Mouse (Mus musculus): Measurements from ENCODE around the gene Sfrp2. TPM values are rescaled to one million over a fixed set of nuclear protein-coding genes. Genes with fewer than 3 reads are reported as not detected.

The Sfrp2 gene
- 53.0 and 64.3 TPM in 2 replicates for polyA plus RNA-seq (2015; fragmentation: Nextera tagmentation; extraction: Ambion mirVana)

GRCm38 (mm10) chr3:83765871-83766725 lies at the start of gene Sfrp2:
Gene Sfrp2 (plus strand): TSS chr3:83766321.
- Histone ChIP-seq H3K9me3 (replicated peaks) (no peaks in the 10 kb centered on the region), H3K9ac (peak within 1 kb of the TSS; percentile 76), H3K36me3 (ENCODE audit: poor library complexity, severe bottlenecking) (peaks cover 11% of the 10 kb centered on the region), H3K4me2 (peak within 1 kb of the TSS; percentile 88), H3K27me3 (peaks cover 9% of the 10 kb centered on the region; the same call in 1 of the 2 replicates), H3K4me3 (peak within 1 kb of the TSS; percentile 60), H3K4me1 (peaks cover 50% of the 10 kb centered on the region), H3K27ac (peak within 1 kb of the TSS; percentile 35; the same call in 1 of the 2 replicates)
- under 1% methylated on average over 79 of the region's 82 CpGs for WGBS
- ATAC-seq, result peak; percentile 81

GRCm38 (mm10) chr3:83717643-83718231 lies 48.4 kb upstream of the Sfrp2 start:
- WGBS, result 60% methylated on average over 7 of the region's 7 CpGs

GRCm38 (mm10) chr3:83718662-83719061 lies 47.5 kb upstream of the Sfrp2 start:
- Histone ChIP-seq H3K27me3 (no peaks in the 10 kb centered on the region), H3K9ac (no peak overlapping the region), H3K9me3 (replicated peaks) (no peaks in the 10 kb centered on the region), H3K4me3 (no peak overlapping the region), H3K4me1 (no peaks in the 10 kb centered on the region), H3K36me3 (ENCODE audit: poor library complexity, severe bottlenecking) (no peaks in the 10 kb centered on the region), H3K4me2 (no peak overlapping the region), H3K27ac (no peak overlapping the region)
- no peak for ATAC-seq
- WGBS, result 68% methylated on average over 4 of the region's 4 CpGs

More at GRCm38 (mm10) chr3:83717643-83718231, 48.4 kb upstream of the Sfrp2 start:
- no peaks in the 10 kb centered on the region for H3K9me3 ChIP-seq (replicated peaks)
- H3K4me2 ChIP-seq, result no peak overlapping the region
- no peak overlapping the region for H3K9ac ChIP-seq
- H3K4me3 ChIP-seq, result no peak overlapping the region
- no peaks in the 10 kb centered on the region for H3K27me3 ChIP-seq
- H3K4me1 ChIP-seq, result no peaks in the 10 kb centered on the region
- H3K27ac ChIP-seq, result no peak overlapping the region
- no peaks in the 10 kb centered on the region for H3K36me3 ChIP-seq (ENCODE audit: poor library complexity, severe bottlenecking)
- ATAC-seq, result no peak

- no peaks in the 10 kb centered on the region for H3K27me3 ChIP-seq
- H3K27ac ChIP-seq, result no peak overlapping the region
- WGBS, result 89% methylated on average over 3 of the region's 3 CpGs
- no peaks in the 10 kb centered on the region for H3K36me3 ChIP-seq (ENCODE audit: poor library complexity, severe bottlenecking)
- no peaks in the 10 kb centered on the region for H3K9me3 ChIP-seq (replicated peaks)
- H3K4me3 ChIP-seq, result no peak overlapping the region
- H3K4me1 ChIP-seq, result no peaks in the 10 kb centered on the region; the same call in 1 of the 2 replicates
- no peak overlapping the region for H3K4me2 ChIP-seq
- no peak for ATAC-seq
- no peak overlapping the region for H3K9ac ChIP-seq
Measured at GRCm38 (mm10) chr3:83728223-83728622, 37.9 kb upstream of the Sfrp2 start.

GRCm38 (mm10) chr3:83728675-83729390 lies 37.3 kb upstream of the Sfrp2 start:
- Histone ChIP-seq H3K27me3 (no peaks in the 10 kb centered on the region), H3K9ac (no peak overlapping the region), H3K9me3 (replicated peaks) (no peaks in the 10 kb centered on the region), H3K27ac (no peak overlapping the region), H3K4me3 (no peak overlapping the region), H3K4me2 (no peak overlapping the region), H3K36me3 (ENCODE audit: poor library complexity, severe bottlenecking) (no peaks in the 10 kb centered on the region), H3K4me1 (no peaks in the 10 kb centered on the region; the same call in 1 of the 2 replicates)
- 91% methylated on average over 9 of the region's 9 CpGs for WGBS
- no peak for ATAC-seq

- 82% methylated on average over 8 of the region's 8 CpGs for WGBS
- H3K36me3 ChIP-seq (ENCODE audit: poor library complexity, severe bottlenecking), result no peaks in the 10 kb centered on the region
- no peaks in the 10 kb centered on the region for H3K9me3 ChIP-seq (replicated peaks)
Measured at GRCm38 (mm10) chr3:83733985-83734384, 32.1 kb upstream of the Sfrp2 start.

GRCm38 (mm10) chr3:83736980-83737379 lies 29.1 kb upstream of the Sfrp2 start:
- H3K36me3 ChIP-seq (ENCODE audit: poor library complexity, severe bottlenecking), result no peaks in the 10 kb centered on the region
- H3K4me3 ChIP-seq, result no peak overlapping the region
- no peaks in the 10 kb centered on the region for H3K27me3 ChIP-seq
- no peak overlapping the region for H3K4me2 ChIP-seq
- no peak overlapping the region for H3K27ac ChIP-seq
- H3K9ac ChIP-seq, result no peak overlapping the region
- H3K4me1 ChIP-seq, result no peaks in the 10 kb centered on the region; the same call in 1 of the 2 replicates
- 90% methylated on average over 4 of the region's 4 CpGs for WGBS
- H3K9me3 ChIP-seq (replicated peaks), result no peaks in the 10 kb centered on the region
- ATAC-seq, result no peak

More at GRCm38 (mm10) chr3:83733985-83734384, 32.1 kb upstream of the Sfrp2 start:
- Histone ChIP-seq H3K27ac (no peak overlapping the region), H3K9ac (no peak overlapping the region), H3K4me2 (no peak overlapping the region), H3K4me3 (no peak overlapping the region), H3K4me1 (no peaks in the 10 kb centered on the region; the same call in 1 of the 2 replicates), H3K27me3 (no peaks in the 10 kb centered on the region)
- ATAC-seq, result no peak

- Histone ChIP-seq H3K36me3 (ENCODE audit: poor library complexity, severe bottlenecking) (no peaks in the 10 kb centered on the region), H3K27me3 (no peaks in the 10 kb centered on the region), H3K4me1 (no peaks in the 10 kb centered on the region), H3K9ac (no peak overlapping the region), H3K4me3 (no peak overlapping the region), H3K27ac (no peak overlapping the region), H3K9me3 (replicated peaks) (no peaks in the 10 kb centered on the region), H3K4me2 (no peak overlapping the region)
- ATAC-seq, result no peak
- WGBS, result 73% methylated on average over 2 of the region's 2 CpGs
Measured at GRCm38 (mm10) chr3:83740246-83740645, 25.9 kb upstream of the Sfrp2 start.

- Histone ChIP-seq H3K4me2 (no peak overlapping the region), H3K4me1 (no peaks in the 10 kb centered on the region), H3K27me3 (no peaks in the 10 kb centered on the region), H3K27ac (no peak overlapping the region), H3K9me3 (replicated peaks) (no peaks in the 10 kb centered on the region), H3K36me3 (ENCODE audit: poor library complexity, severe bottlenecking) (no peaks in the 10 kb centered on the region), H3K4me3 (no peak overlapping the region), H3K9ac (no peak overlapping the region)
- ATAC-seq, result no peak
- 94% methylated on average over 4 of the region's 4 CpGs for WGBS
Measured at GRCm38 (mm10) chr3:83747276-83747675, 18.8 kb upstream of the Sfrp2 start.

GRCm38 (mm10) chr3:83747895-83748294 lies 18.2 kb upstream of the Sfrp2 start:
- Histone ChIP-seq H3K36me3 (ENCODE audit: poor library complexity, severe bottlenecking) (no peaks in the 10 kb centered on the region), H3K4me2 (no peak overlapping the region), H3K27me3 (no peaks in the 10 kb centered on the region), H3K27ac (no peak overlapping the region), H3K4me3 (no peak overlapping the region), H3K4me1 (no peaks in the 10 kb centered on the region), H3K9ac (no peak overlapping the region), H3K9me3 (replicated peaks) (no peaks in the 10 kb centered on the region)
- no peak for ATAC-seq
- 93% methylated on average over 5 of the region's 5 CpGs for WGBS

- Histone ChIP-seq H3K27ac (no peak overlapping the region), H3K9me3 (replicated peaks) (0 out of 2 replicates have a peak, but pooled peaks cover 2% of the 10 kb centered on the region), H3K4me2 (no peak overlapping the region), H3K27me3 (no peaks in the 10 kb centered on the region), H3K4me1 (no peaks in the 10 kb centered on the region), H3K4me3 (no peak overlapping the region), H3K36me3 (ENCODE audit: poor library complexity, severe bottlenecking) (no peaks in the 10 kb centered on the region), H3K9ac (no peak overlapping the region)
- WGBS, result 39% methylated on average over 2 of the region's 2 CpGs
- no peak for ATAC-seq
Measured at GRCm38 (mm10) chr3:83751625-83752024, 14.5 kb upstream of the Sfrp2 start.

- no peak overlapping the region for H3K4me2 ChIP-seq
- 95% methylated on average over 5 of the region's 5 CpGs for WGBS
- no peak for ATAC-seq
Measured at GRCm38 (mm10) chr3:83752196-83752595, 13.9 kb upstream of the Sfrp2 start.

More at GRCm38 (mm10) chr3:83752196-83752595, 13.9 kb upstream of the Sfrp2 start:
- H3K27ac ChIP-seq, result no peak overlapping the region
- no peak overlapping the region for H3K4me3 ChIP-seq
- H3K9me3 ChIP-seq (replicated peaks), result 0 out of 2 replicates have a peak, but pooled peaks cover 5% of the 10 kb centered on the region
- no peaks in the 10 kb centered on the region for H3K27me3 ChIP-seq
- H3K4me1 ChIP-seq, result no peaks in the 10 kb centered on the region
- H3K9ac ChIP-seq, result no peak overlapping the region
- no peaks in the 10 kb centered on the region for H3K36me3 ChIP-seq (ENCODE audit: poor library complexity, severe bottlenecking)
